Comparison of ENCODE assay signal across 17 mouse cellular contexts in genomic region chr13:34227720-34228661, GRCm38 (mm10).
DNase-seq lines count a peak whose midpoint lies in the region; ATAC-seq and TF ChIP-seq lines count a peak whose summit lies in the region.
"Had no signal": no experiment of that assay in that cellular context is flagged by ENCODE, and none has a peak within 500 bp of the region (broad histone marks: within the 10 kb centered on the region; RNA-seq: fewer than 3 reads in every experiment).

No protein-coding gene starts in this region.

- no peak overlapping the region for H3K4me3 ChIP-seq in forebrain, postnatal 0 days (ENCODE audit: low read depth, low read length)
- H3K4me3 ChIP-seq in forebrain, embryonic 11.5 days (ENCODE audit: low read depth, low read length), result no peak overlapping the region
- no peak overlapping the region for H3K4me3 ChIP-seq in liver, embryonic 11.5 days (ENCODE audit: low read depth, low read length)
- no peak overlapping the region for H3K4me3 ChIP-seq in stomach, embryonic 15.5 days (replicated peaks)
- H3K4me3 ChIP-seq: embryonic facial prominence, embryonic 10.5 days; erythroblast, embryonic 14.5 days; midbrain, embryonic 12.5 days; neural tube, embryonic 12.5 days had no signal

- no peak for DNase-seq in forebrain, postnatal 0 days
- no peak for DNase-seq in forebrain, embryonic 11.5 days (ENCODE audit: low spot score)
- DNase-seq in kidney, postnatal 14 days, result peak; percentile 29
- DNase-seq in kidney, adult 18-20 months, result no peak
- no peak for DNase-seq in liver, embryonic 11.5 days (ENCODE audit: low spot score)
- no peak for DNase-seq in heart, postnatal 36 days
- DNase-seq: cerebellum, postnatal 36 days; kidney, adult 8-10 months; lung, adult 18-20 months; lung, postnatal 36 days had no signal

- no peak overlapping the region for H3K9ac ChIP-seq in forebrain, postnatal 0 days
- no peak overlapping the region for H3K9ac ChIP-seq in forebrain, embryonic 11.5 days (ENCODE audit: low read length)
- no peak overlapping the region; the same call in 1 of the 2 replicates for H3K9ac ChIP-seq in liver, embryonic 11.5 days (ENCODE audit: low read depth, low read length)
- H3K9ac ChIP-seq in stomach, embryonic 15.5 days, result no peak overlapping the region
- H3K9ac ChIP-seq: hindbrain, embryonic 14.5 days; midbrain, embryonic 12.5 days; neural tube, embryonic 12.5 days had no signal

- H3K27ac ChIP-seq in forebrain, postnatal 0 days (ENCODE audit: low read depth, low read length), result no peak overlapping the region
- H3K27ac ChIP-seq in forebrain, embryonic 11.5 days (ENCODE audit: low read depth, low read length), result no peak overlapping the region
- 0 out of 2 replicates have a peak overlapping the region, but pooled peaks have one; percentile 19 for H3K27ac ChIP-seq in liver, embryonic 11.5 days (ENCODE audit: low read depth, low read length)
- H3K27ac ChIP-seq in stomach, embryonic 15.5 days, result no peak overlapping the region
- H3K27ac ChIP-seq: hindbrain, embryonic 14.5 days; midbrain, embryonic 12.5 days; neural tube, embryonic 12.5 days had no signal

- 0 out of 2 replicates have a peak, but pooled peaks have one; percentile 5 for ATAC-seq in forebrain, postnatal 0 days
- no peak for ATAC-seq in forebrain, embryonic 11.5 days (replicated peaks; ENCODE audit: low FRiP score)
- ATAC-seq in liver, embryonic 11.5 days (replicated peaks; ENCODE audit: low FRiP score), result 0 out of 2 replicates have a peak, but pooled peaks have one; percentile 35
- ATAC-seq in stomach, embryonic 15.5 days (ENCODE audit: insufficient read depth, low FRiP score, low read depth), result 0 out of 2 replicates have a peak, but pooled peaks have one; percentile 9
- ATAC-seq: Patski had no signal

- H3K9me3 ChIP-seq in forebrain, postnatal 0 days (ENCODE audit: low read length), result no peaks in the 10 kb centered on the region
- H3K9me3 ChIP-seq in forebrain, embryonic 11.5 days (ENCODE audit: control insufficient read depth, low read length), result no peaks in the 10 kb centered on the region
- no peaks in the 10 kb centered on the region for H3K9me3 ChIP-seq in liver, embryonic 11.5 days (ENCODE audit: control insufficient read depth, low read length)
- no peaks in the 10 kb centered on the region for H3K9me3 ChIP-seq in stomach, embryonic 15.5 days
- H3K9me3 ChIP-seq: embryonic facial prominence, embryonic 10.5 days; midbrain, embryonic 12.5 days; neural tube, embryonic 12.5 days had no signal

- TF ChIP-seq CTCF in forebrain, postnatal 0 days (IDR thresholded peaks at IDR 0.05; ENCODE audit: low read depth), result no peak

- H3K4me2 ChIP-seq in forebrain, postnatal 0 days (ENCODE audit: low read depth), result no peak overlapping the region
- no peak overlapping the region for H3K4me2 ChIP-seq in forebrain, embryonic 11.5 days (ENCODE audit: low read depth, low read length, severe bottlenecking)
- peak overlapping the region; percentile 19 for H3K4me2 ChIP-seq in liver, embryonic 11.5 days
- H3K4me2 ChIP-seq in stomach, embryonic 15.5 days, result no peak overlapping the region
- H3K4me2 ChIP-seq: hindbrain, embryonic 14.5 days; midbrain, embryonic 12.5 days; neural tube, embryonic 12.5 days had no signal

- WGBS in forebrain, postnatal 0 days, result 35% methylated on average over 12 of the region's 12 CpGs
- WGBS in forebrain, embryonic 11.5 days, result 34% methylated on average over 12 of the region's 12 CpGs
- WGBS in liver, embryonic 11.5 days, result 43% methylated on average over 12 of the region's 12 CpGs
- WGBS in stomach, embryonic 15.5 days, result 45% methylated on average over 12 of the region's 12 CpGs

- H3K27me3 ChIP-seq in forebrain, postnatal 0 days (ENCODE audit: insufficient read depth, low read length), result no peaks in the 10 kb centered on the region
- no peaks in the 10 kb centered on the region for H3K27me3 ChIP-seq in forebrain, embryonic 11.5 days (ENCODE audit: control insufficient read depth, insufficient read depth, low read length)
- no peaks in the 10 kb centered on the region for H3K27me3 ChIP-seq in liver, embryonic 11.5 days (replicated peaks; ENCODE audit: control insufficient read depth, insufficient read depth, low read length)
- H3K27me3 ChIP-seq in stomach, embryonic 15.5 days (replicated peaks), result no peaks in the 10 kb centered on the region
- H3K27me3 ChIP-seq: midbrain, embryonic 12.5 days; neural tube, embryonic 12.5 days; Patski had no signal

- H3K4me1 ChIP-seq in forebrain, postnatal 0 days (ENCODE audit: insufficient read depth), result peaks cover 13% of the 10 kb centered on the region; the same call in 1 of the 2 replicates
- peaks cover 5% of the 10 kb centered on the region; the same call in 1 of the 2 replicates for H3K4me1 ChIP-seq in forebrain, embryonic 11.5 days (replicated peaks; ENCODE audit: control insufficient read depth, insufficient read depth, low read length)
- H3K4me1 ChIP-seq in liver, embryonic 11.5 days (replicated peaks; ENCODE audit: control insufficient read depth, insufficient read depth, low read length), result peaks cover 13% of the 10 kb centered on the region
- H3K4me1 ChIP-seq in stomach, embryonic 15.5 days, result peaks cover 7% of the 10 kb centered on the region

- intact Hi-C loops in heart, postnatal 36 days (cut with DNase I), result no loop called here

- no peaks in the 10 kb centered on the region for H3K36me3 ChIP-seq in forebrain, postnatal 0 days (ENCODE audit: insufficient read depth)
- no peaks in the 10 kb centered on the region for H3K36me3 ChIP-seq in forebrain, embryonic 11.5 days (ENCODE audit: control insufficient read depth, insufficient read depth, low read length)
- H3K36me3 ChIP-seq in liver, embryonic 11.5 days (ENCODE audit: control insufficient read depth, insufficient read depth, low read length), result no peaks in the 10 kb centered on the region
- H3K36me3 ChIP-seq in stomach, embryonic 15.5 days, result no peaks in the 10 kb centered on the region
- H3K36me3 ChIP-seq: embryonic facial prominence, embryonic 10.5 days; midbrain, embryonic 12.5 days; neural tube, embryonic 12.5 days had no signal
